Comparison of ENCODE assay signal across 10 mouse cellular contexts in the genomic region with DNA sequence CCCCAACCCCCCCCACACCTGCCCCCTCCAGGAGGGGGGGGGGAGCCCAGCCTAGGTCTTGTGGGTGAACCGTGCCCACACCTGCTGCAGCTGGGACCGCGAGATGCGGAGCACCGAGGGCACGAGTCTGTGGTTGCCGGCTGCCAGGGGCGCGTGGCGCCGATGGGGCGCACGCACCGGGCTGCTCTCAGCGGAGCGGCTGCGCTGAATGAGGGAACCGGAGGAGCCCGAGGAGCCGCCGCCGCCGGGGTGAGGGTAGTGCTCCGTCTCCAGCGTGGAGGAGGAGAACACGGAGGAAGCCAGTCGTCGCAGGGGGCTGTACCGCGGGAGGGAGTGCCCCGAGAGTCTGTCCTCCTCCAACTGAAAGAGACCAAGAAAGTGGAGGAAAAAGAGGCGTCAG. TPM values are rescaled to one million over a fixed set of nuclear protein-coding genes. Genes with fewer than 3 reads are reported as not detected.
DNase-seq lines count a peak whose midpoint lies in the region; ATAC-seq and TF ChIP-seq lines count a peak whose summit lies in the region.
"Had no signal": no experiment of that assay in that cellular context is flagged by ENCODE, and none has a peak within 500 bp of the region (broad histone marks: within the 10 kb centered on the region; RNA-seq: fewer than 3 reads in every experiment).

No protein-coding gene starts in this region.

- peaks cover 69% of the 10 kb centered on the region for H3K27me3 ChIP-seq in forebrain, embryonic 10.5 days (ENCODE audit: poor library complexity, severe bottlenecking)
- no peaks in the 10 kb centered on the region for H3K27me3 ChIP-seq in forebrain, postnatal 0 days (ENCODE audit: insufficient read depth, low read length)
- H3K27me3 ChIP-seq in neural tube, embryonic 11.5 days (ENCODE audit: control insufficient read depth, insufficient read depth, low read length), result peaks cover 31% of the 10 kb centered on the region
- peaks cover 53% of the 10 kb centered on the region for H3K27me3 ChIP-seq in liver, embryonic 16.5 days (ENCODE audit: control insufficient read depth, insufficient read depth, low read depth, low read length)

- no peak overlapping the region for H3K4me2 ChIP-seq in forebrain, postnatal 0 days (ENCODE audit: low read depth)
- peak overlapping the region; percentile 13 for H3K4me2 ChIP-seq in neural tube, embryonic 11.5 days (ENCODE audit: low read depth)
- H3K4me2 ChIP-seq in liver, embryonic 16.5 days (ENCODE audit: low read depth, low read length), result 0 out of 2 replicates have a peak overlapping the region, but pooled peaks have one; percentile 17

- no peak overlapping the region for H3K27ac ChIP-seq in forebrain, embryonic 10.5 days
- H3K27ac ChIP-seq in forebrain, postnatal 0 days (ENCODE audit: low read depth, low read length), result no peak overlapping the region
- no peak overlapping the region for H3K27ac ChIP-seq in neural tube, embryonic 11.5 days (ENCODE audit: low read depth, low read length)
- no peak overlapping the region for H3K27ac ChIP-seq in liver, embryonic 16.5 days (ENCODE audit: low read length)

- H3K36me3 ChIP-seq in forebrain, embryonic 10.5 days (replicated peaks), result peaks cover 10% of the 10 kb centered on the region
- H3K36me3 ChIP-seq in forebrain, postnatal 0 days (ENCODE audit: insufficient read depth), result peaks cover 47% of the 10 kb centered on the region
- no peaks in the 10 kb centered on the region for H3K36me3 ChIP-seq in neural tube, embryonic 11.5 days (ENCODE audit: control insufficient read depth, insufficient read depth, low read length)
- H3K36me3 ChIP-seq in liver, embryonic 16.5 days (ENCODE audit: control insufficient read depth, insufficient read depth), result no peaks in the 10 kb centered on the region

- H3K9me3 ChIP-seq in forebrain, embryonic 10.5 days, result no peaks in the 10 kb centered on the region
- H3K9me3 ChIP-seq in forebrain, postnatal 0 days (ENCODE audit: low read length), result no peaks in the 10 kb centered on the region
- no peaks in the 10 kb centered on the region for H3K9me3 ChIP-seq in neural tube, embryonic 11.5 days (ENCODE audit: control insufficient read depth, low read length)
- H3K9me3 ChIP-seq in liver, embryonic 16.5 days (replicated peaks; ENCODE audit: control insufficient read depth, low read length), result no peaks in the 10 kb centered on the region

- no peak for DNase-seq in forebrain, embryonic 10.5 days (ENCODE audit: extremely low spot score, low spot score)
- DNase-seq in forebrain, postnatal 0 days, result no peak
- DNase-seq in neural tube, embryonic 11.5 days (ENCODE audit: low spot score), result no peak
- no peak for DNase-seq in neural tube, embryonic 10.5 days (ENCODE audit: extremely low spot score, low spot score)
- peak; percentile 29 to 59 for DNase-seq in thymus, postnatal 36 days
- DNase-seq in cerebellum, adult 9-11 months, result no peak
- no peak for DNase-seq in ovary, postnatal 10 days (ENCODE audit: low spot score)

- H3K4me3 ChIP-seq in forebrain, embryonic 10.5 days, result peak overlapping the region; percentile 43
- H3K4me3 ChIP-seq in forebrain, postnatal 0 days (ENCODE audit: low read depth, low read length), result no peak overlapping the region
- peak overlapping the region; percentile 21; the same call in 1 of the 2 replicates for H3K4me3 ChIP-seq in neural tube, embryonic 11.5 days (ENCODE audit: low read depth, low read length)
- no peak overlapping the region for H3K4me3 ChIP-seq in liver, embryonic 16.5 days (ENCODE audit: low read depth, low read length)

- ATAC-seq in forebrain, postnatal 0 days, result no peak
- ATAC-seq in neural tube, embryonic 11.5 days (ENCODE audit: insufficient read depth, low FRiP score, low TSS enrichment), result no peak
- no peak for ATAC-seq in liver, embryonic 16.5 days (ENCODE audit: low read depth)

- WGBS in forebrain, embryonic 10.5 days, result 2% methylated on average over 32 of the region's 32 CpGs
- 13% methylated on average over 32 of the region's 32 CpGs for WGBS in forebrain, postnatal 0 days
- WGBS in neural tube, embryonic 11.5 days, result 1% methylated on average over 32 of the region's 32 CpGs
- 1% methylated on average over 32 of the region's 32 CpGs for WGBS in liver, embryonic 16.5 days (ENCODE audit: insufficient replicate concordance)

- TF ChIP-seq CTCF in forebrain, postnatal 0 days (IDR thresholded peaks at IDR 0.05; ENCODE audit: low read depth), result no peak

- peaks cover 29% of the 10 kb centered on the region for H3K4me1 ChIP-seq in forebrain, embryonic 10.5 days
- no peaks in the 10 kb centered on the region for H3K4me1 ChIP-seq in forebrain, postnatal 0 days (ENCODE audit: insufficient read depth)
- H3K4me1 ChIP-seq in neural tube, embryonic 11.5 days (ENCODE audit: control insufficient read depth, insufficient read depth, low read length), result peaks cover 1% of the 10 kb centered on the region; the same call in 1 of the 2 replicates
- no peaks in the 10 kb centered on the region for H3K4me1 ChIP-seq in liver, embryonic 16.5 days (ENCODE audit: control insufficient read depth, low read depth, low read length)

- H3K9ac ChIP-seq in forebrain, postnatal 0 days, result no peak overlapping the region
- H3K9ac ChIP-seq in neural tube, embryonic 11.5 days (ENCODE audit: low read length), result no peak overlapping the region
- H3K9ac ChIP-seq in liver, embryonic 16.5 days (ENCODE audit: low read depth, low read length), result no peak overlapping the region

RNA-seq across cellular contexts. Expression of a gene that starts 22.4 kb away (rescaled TPM):
- polyA plus RNA-seq in forebrain, embryonic 10.5 days (2016; fragmentation: Nextera tagmentation; extraction: Ambion mirVana), result not detected in 2 replicates
- 0.24 TPM in 1 of 2 replicates, not detected in the other for total RNA-seq in forebrain, postnatal 0 days (2014; rRNA removed)
- 0.11 and 0.13 TPM in 2 replicates for polyA plus RNA-seq in forebrain, postnatal 0 days (2015; fragmentation: Nextera tagmentation; extraction: Ambion mirVana)
- polyA plus RNA-seq in neural tube, embryonic 11.5 days (2014; fragmentation: Nextera tagmentation; extraction: Ambion mirVana), result not detected in 2 replicates
- polyA plus RNA-seq in liver, embryonic 16.5 days (2015; fragmentation: Nextera tagmentation; extraction: Ambion mirVana), result 0.06 TPM in 1 of 2 replicates, not detected in the other
- total RNA-seq: heart, postnatal 14 days had no signal
- polyA plus RNA-seq: C2C12 had no signal

RNA-seq across cellular contexts. Expression of a gene that starts 26.8 kb away (rescaled TPM):
- polyA plus RNA-seq in forebrain, embryonic 10.5 days (2016; fragmentation: Nextera tagmentation; extraction: Ambion mirVana), result 0.71 and 1.1 TPM in 2 replicates
- 32.3 and 36.5 TPM in 2 replicates for total RNA-seq in forebrain, postnatal 0 days (2014; rRNA removed)
- 4.2 and 5.6 TPM in 2 replicates for polyA plus RNA-seq in forebrain, postnatal 0 days (2015; fragmentation: Nextera tagmentation; extraction: Ambion mirVana)
- 2.6 and 3.1 TPM in 2 replicates for polyA plus RNA-seq in neural tube, embryonic 11.5 days (2014; fragmentation: Nextera tagmentation; extraction: Ambion mirVana)
- polyA plus RNA-seq in liver, embryonic 16.5 days (2015; fragmentation: Nextera tagmentation; extraction: Ambion mirVana), result not detected in 2 replicates

RNA-seq across cellular contexts. Expression of a gene that starts 31.9 kb away (rescaled TPM):
- 0.76 TPM in 1 of 2 replicates, not detected in the other for polyA plus RNA-seq in forebrain, embryonic 10.5 days (2016; fragmentation: Nextera tagmentation; extraction: Ambion mirVana)
- total RNA-seq in forebrain, postnatal 0 days (2014; rRNA removed), result 0.52 and 1.1 TPM in 2 replicates
- 2.8 and 4.3 TPM in 2 replicates for polyA plus RNA-seq in forebrain, postnatal 0 days (2015; fragmentation: Nextera tagmentation; extraction: Ambion mirVana)
- polyA plus RNA-seq in neural tube, embryonic 11.5 days (2014; fragmentation: Nextera tagmentation; extraction: Ambion mirVana), result 0.24 and 0.74 TPM in 2 replicates
- not detected in 2 replicates for polyA plus RNA-seq in liver, embryonic 16.5 days (2015; fragmentation: Nextera tagmentation; extraction: Ambion mirVana)
- polyA plus RNA-seq: C2C12 had no signal

RNA-seq across cellular contexts. Expression of a gene that starts 35.8 kb away (rescaled TPM):
- polyA plus RNA-seq in forebrain, embryonic 10.5 days (2016; fragmentation: Nextera tagmentation; extraction: Ambion mirVana), result 107 TPM in 2 replicates
- total RNA-seq in forebrain, postnatal 0 days (2014; rRNA removed), result 5.9 and 6.1 TPM in 2 replicates
- polyA plus RNA-seq in forebrain, postnatal 0 days (2015; fragmentation: Nextera tagmentation; extraction: Ambion mirVana), result 14.9 and 16.1 TPM in 2 replicates
- 55.3 and 64.9 TPM in 2 replicates for polyA plus RNA-seq in neural tube, embryonic 11.5 days (2014; fragmentation: Nextera tagmentation; extraction: Ambion mirVana)
- 12.7 and 15.6 TPM in 2 replicates for polyA plus RNA-seq in liver, embryonic 16.5 days (2015; fragmentation: Nextera tagmentation; extraction: Ambion mirVana)

Comparison
In these comparisons a context has a peak if more than half of its experiments do, and no peak if none do; other contexts are left out.
1. H3K4me3 ChIP-seq: peak in forebrain, embryonic 10.5 days (single experiment) and neural tube, embryonic 11.5 days (single experiment); none in forebrain, postnatal 0 days (single experiment) and liver, embryonic 16.5 days (single experiment).
2. DNase-seq: peak in thymus, postnatal 36 days (2 of 2); none in forebrain, embryonic 10.5 days (single experiment), forebrain, postnatal 0 days (single experiment), neural tube, embryonic 11.5 days (single experiment), neural tube, embryonic 10.5 days (single experiment), cerebellum, adult 9-11 months (single experiment) and ovary, postnatal 10 days (single experiment).